Mouse (Mus musculus) megakaryocyte, embryonic 14.5 days (primary cell): ENCODE results near the gene Mgat4b. TPM values are rescaled to one million over a fixed set of nuclear protein-coding genes. Genes with fewer than 3 reads are reported as not detected.

ENCODE experiments used
- H3K27me3 ChIP-seq: replicated peaks from 2 replicates; pipeline ENCODE3; 2012; ENCODE audit warnings: inconsistent platforms
- H3K36me3 ChIP-seq: replicated peaks from 2 replicates; pipeline ENCODE3; 2012; ENCODE audit warnings: low read length, inconsistent platforms, mixed read lengths
- H3K4me1 ChIP-seq: 2 replicates; pipeline ENCODE4 v1.6.1; 2012; ENCODE audit warnings: inconsistent platforms
- H3K4me3 ChIP-seq: replicated peaks from 2 replicates; pipeline ENCODE3; 2012; ENCODE audit warnings: moderate library complexity, mild to moderate bottlenecking, inconsistent platforms
- H3K9me3 ChIP-seq: 2 replicates; pipeline ENCODE4 v1.6.1; 2012; ENCODE audit warnings: inconsistent platforms
- FLI1 ChIP-seq: IDR thresholded peaks from 2 replicates; pipeline ENCODE4 v1.6.1; 2012; ENCODE audit warnings: low read length, inconsistent platforms, mixed read lengths
- GATA1 ChIP-seq: IDR thresholded peaks from 3 replicates; pipeline ENCODE4 v1.6.1; 2012; ENCODE audit warnings: mixed read lengths, low read length, inconsistent platforms, borderline replicate concordance
- polyA plus RNA-seq: library from polyadenylated mRNA; stranded (reverse); fragments of >175 nt; gene quantifications from 2 replicates; pipeline ENCODE4 v1.2.3, GENCODE M21; 2012; ENCODE audit warnings: low replicate concordance; ENCODE audit not compliant: insufficient read depth

Mgat4b gene
- polyA plus RNA-seq, 1 experiment = 119 TPM

GRCm38 (mm10) chr11:50180478-50181231 lies 30.0 kb upstream of the Mgat4b start:
- no peaks in the 10 kb centered on the region for H3K9me3 ChIP-seq
- TF ChIP-seq FLI1 = no peak
- TF ChIP-seq GATA1 = no peak
- H3K36me3 ChIP-seq = peaks cover 61% of the 10 kb centered on the region
- H3K4me1 ChIP-seq = peaks cover 64% of the 10 kb centered on the region
- no peak overlapping the region for H3K4me3 ChIP-seq
- no peaks in the 10 kb centered on the region for H3K27me3 ChIP-seq

GRCm38 (mm10) chr11:50182702-50183101 lies 28.0 kb upstream of the Mgat4b start:
- TF ChIP-seq FLI1 = no peak
- no peak for TF ChIP-seq GATA1
- no peaks in the 10 kb centered on the region for H3K9me3 ChIP-seq
- peaks cover 57% of the 10 kb centered on the region for H3K36me3 ChIP-seq
- peak overlapping the region; percentile 24 for H3K4me3 ChIP-seq
- no peaks in the 10 kb centered on the region for H3K27me3 ChIP-seq
- peaks cover 47% of the 10 kb centered on the region for H3K4me1 ChIP-seq

- no peaks in the 10 kb centered on the region for H3K9me3 ChIP-seq
Measured at GRCm38 (mm10) chr11:50184788-50185187, 25.9 kb upstream of the Mgat4b start.

GRCm38 (mm10) chr11:50188682-50189081 lies 22.0 kb upstream of the Mgat4b start:
- Histone ChIP-seq H3K27me3 (no peaks in the 10 kb centered on the region), H3K4me3 (no peak overlapping the region), H3K9me3 (no peaks in the 10 kb centered on the region), H3K36me3 (peaks cover 43% of the 10 kb centered on the region), H3K4me1 (peaks cover 38% of the 10 kb centered on the region)
- TF ChIP-seq GATA1 (no peak), FLI1 (no peak)

More at GRCm38 (mm10) chr11:50184788-50185187, 25.9 kb upstream of the Mgat4b start:
- no peak overlapping the region for H3K4me3 ChIP-seq
- TF ChIP-seq FLI1 (no peak), GATA1 (no peak)
- H3K4me1 ChIP-seq = peaks cover 39% of the 10 kb centered on the region
- H3K36me3 ChIP-seq = peaks cover 42% of the 10 kb centered on the region
- H3K27me3 ChIP-seq = no peaks in the 10 kb centered on the region

- no peaks in the 10 kb centered on the region for H3K9me3 ChIP-seq
- no peaks in the 10 kb centered on the region for H3K27me3 ChIP-seq
- no peak for TF ChIP-seq GATA1
- no peak for TF ChIP-seq FLI1
Measured at GRCm38 (mm10) chr11:50190362-50190761, 20.3 kb upstream of the Mgat4b start.

GRCm38 (mm10) chr11:50192278-50192677 lies 18.4 kb upstream of the Mgat4b start:
- TF ChIP-seq FLI1 (no peak), GATA1 (no peak)
- H3K9me3 ChIP-seq = no peaks in the 10 kb centered on the region
- H3K27me3 ChIP-seq = no peaks in the 10 kb centered on the region
- peaks cover 52% of the 10 kb centered on the region for H3K4me1 ChIP-seq
- no peak overlapping the region for H3K4me3 ChIP-seq
- peaks cover 55% of the 10 kb centered on the region for H3K36me3 ChIP-seq

More at GRCm38 (mm10) chr11:50190362-50190761, 20.3 kb upstream of the Mgat4b start:
- Histone ChIP-seq H3K4me3 (no peak overlapping the region), H3K4me1 (peaks cover 42% of the 10 kb centered on the region), H3K36me3 (peaks cover 46% of the 10 kb centered on the region)

GRCm38 (mm10) chr11:50194070-50194469 lies 16.6 kb upstream of the Mgat4b start:
- Histone ChIP-seq H3K9me3 (no peaks in the 10 kb centered on the region), H3K27me3 (no peaks in the 10 kb centered on the region), H3K36me3 (peaks cover 62% of the 10 kb centered on the region), H3K4me1 (peaks cover 43% of the 10 kb centered on the region), H3K4me3 (no peak overlapping the region)
- no peak for TF ChIP-seq GATA1
- TF ChIP-seq FLI1 = no peak

- TF ChIP-seq FLI1 (no peak), GATA1 (no peak)
- peaks cover 70% of the 10 kb centered on the region for H3K36me3 ChIP-seq
- H3K27me3 ChIP-seq = no peaks in the 10 kb centered on the region
- H3K4me3 ChIP-seq = no peak overlapping the region
- no peaks in the 10 kb centered on the region for H3K9me3 ChIP-seq
- peaks cover 43% of the 10 kb centered on the region for H3K4me1 ChIP-seq
Measured at GRCm38 (mm10) chr11:50194793-50195192, 15.9 kb upstream of the Mgat4b start.

- H3K36me3 ChIP-seq = peaks cover 83% of the 10 kb centered on the region
- no peaks in the 10 kb centered on the region for H3K9me3 ChIP-seq
- no peak overlapping the region for H3K4me3 ChIP-seq
- H3K27me3 ChIP-seq = no peaks in the 10 kb centered on the region
- peaks cover 22% of the 10 kb centered on the region for H3K4me1 ChIP-seq
- TF ChIP-seq FLI1 (no peak), GATA1 (no peak)
Measured at GRCm38 (mm10) chr11:50197500-50197899, 13.2 kb upstream of the Mgat4b start.

GRCm38 (mm10) chr11:50198219-50198846 lies 12.4 kb upstream of the Mgat4b start:
- TF ChIP-seq GATA1 = no peak
- Histone ChIP-seq H3K9me3 (no peaks in the 10 kb centered on the region), H3K27me3 (no peaks in the 10 kb centered on the region), H3K4me1 (peaks cover 20% of the 10 kb centered on the region), H3K4me3 (no peak overlapping the region), H3K36me3 (peaks cover 91% of the 10 kb centered on the region)
